Mouse (Mus musculus): ENCODE results near the gene Cyp2b9. TPM values are rescaled to one million over a fixed set of nuclear protein-coding genes. Genes with fewer than 3 reads are reported as not detected.
"Not testable (repeated sequence)": the region's sequence is repeated elsewhere in the genome, so short reads cannot be mapped to it uniquely, and the experiment has no call there.

Cyp2b9 gene
- polyA plus RNA-seq (2012; rRNA removed): not detected in 2 replicates

GRCm38 (mm10) chr7:26173111-26173510 is at the start of gene Cyp2b9:
Gene Cyp2b9 (plus strand): TSS chr7:26173411.
- H3K4me1 ChIP-seq (ENCODE audit: control insufficient read depth, insufficient read depth, low read length); H3K4me3 ChIP-seq (replicated peaks; ENCODE audit: extremely low read depth, low read depth, low read length); DNase-seq: not testable (repeated sequence)
- WGBS: 63% methylated on average over 3 of the region's 3 CpGs

GRCm38 (mm10) chr7:26139623-26140022 is 33.6 kb upstream of the Cyp2b9 start:
- no CpG with 5 or more reads among the region's 2 CpGs for WGBS
- not testable (repeated sequence) for H3K4me1 ChIP-seq (ENCODE audit: control insufficient read depth, insufficient read depth, low read length); H3K4me3 ChIP-seq (replicated peaks; ENCODE audit: extremely low read depth, low read depth, low read length); DNase-seq

- H3K4me1 ChIP-seq (ENCODE audit: control insufficient read depth, insufficient read depth, low read length); H3K4me3 ChIP-seq (replicated peaks; ENCODE audit: extremely low read depth, low read depth, low read length); DNase-seq: not testable (repeated sequence)
- 75% methylated on average over 1 of the region's 3 CpGs for WGBS
These were observed 29.6 kb upstream of the Cyp2b9 start for GRCm38 (mm10) chr7:26143657-26144056.

GRCm38 (mm10) chr7:26168765-26169536 is 4.3 kb upstream of the Cyp2b9 start:
- not testable (repeated sequence) for H3K4me3 ChIP-seq (replicated peaks; ENCODE audit: extremely low read depth, low read depth, low read length); DNase-seq; H3K4me1 ChIP-seq (ENCODE audit: control insufficient read depth, insufficient read depth, low read length)
- WGBS: 60% methylated on average over 2 of the region's 3 CpGs

GRCm38 (mm10) chr7:26201083-26201482 is 27.9 kb downstream of the Cyp2b9 start:
- no peak for TF ChIP-seq CTCF (IDR thresholded peaks at IDR 0.05; ENCODE audit: insufficient read depth, low read length)
- Histone ChIP-seq H3K4me3 (replicated peaks; ENCODE audit: extremely low read depth, low read depth, low read length) (no peak overlapping the region), H3K4me1 (ENCODE audit: control insufficient read depth, insufficient read depth, low read length) (no peaks in the 10 kb centered on the region)
- no peak for DNase-seq
- 23% methylated on average over 2 of the region's 2 CpGs for WGBS

- H3K4me3 ChIP-seq (replicated peaks; ENCODE audit: extremely low read depth, low read depth, low read length); H3K4me1 ChIP-seq (ENCODE audit: control insufficient read depth, insufficient read depth, low read length); DNase-seq: not testable (repeated sequence)
- WGBS: 60% methylated on average over 1 of the region's 1 CpGs
These were observed 86.8 kb downstream of the Cyp2b9 start, which contains the start of gene Vmn1r184 for GRCm38 (mm10) chr7:26260034-26260433. Gene Vmn1r184 (plus strand): TSS chr7:26260334.

Other genes starting within 250 kb of the Cyp2b9 start
- 0.77 TPM in 1 of 2 replicates, not detected in the other for gene Cyp2b13, start 111.9 kb upstream of the Cyp2b9 start, polyA plus RNA-seq (2012; rRNA removed)
- gene Vmn1r184, start 86.9 kb downstream of the Cyp2b9 start, polyA plus RNA-seq (2012; rRNA removed): not detected in 2 replicates
- 0.12 TPM in 1 of 2 replicates, not detected in the other for gene Cyp2a4, start 133.8 kb downstream of the Cyp2b9 start, polyA plus RNA-seq (2012; rRNA removed)
- not detected in 2 replicates for gene Nlrp9c, start 230.3 kb downstream of the Cyp2b9 start, polyA plus RNA-seq (2012; rRNA removed)

Data from lung, adult 2 months (tissue).